Mouse (Mus musculus) myocyte (in vitro differentiated cells): ENCODE measurements around the gene Col4a2. TPM values are rescaled to one million over a fixed set of nuclear protein-coding genes. Genes with fewer than 3 reads are reported as not detected.
A peak's percentile ranks its signal among the peaks of the same experiment; 100 is the strongest.

Experiments
- H3K27me3 ChIP-seq: one replicate; pipeline ENCODE4 v1.6.1; 2011; ENCODE audit not compliant: control insufficient read depth, insufficient read depth, insufficient read length
- H3K36me3 ChIP-seq: one replicate; pipeline ENCODE4 v1.6.1; 2011; ENCODE audit not compliant: control insufficient read depth, insufficient read depth
- H3K4me2 ChIP-seq: one replicate; pipeline ENCODE4 v1.6.1; 2011; ENCODE audit warnings: low read depth, control low read depth
- H3K4me3 ChIP-seq: one replicate; pipeline ENCODE4 v1.5.1; 2011; ENCODE audit warnings: mild to moderate bottlenecking, control low read depth, moderate library complexity
- H3K79me2 ChIP-seq: one replicate; pipeline ENCODE4 v1.6.1; 2011; ENCODE audit not compliant: control insufficient read depth, insufficient read depth
- H3ac ChIP-seq: one replicate; pipeline ENCODE4 v1.6.1; 2011; ENCODE audit not compliant: control insufficient read depth, insufficient read length
- CEBPB ChIP-seq: IDR thresholded peaks from 2 replicates; pipeline ENCODE4 v1.6.1; 2011; ENCODE audit warnings: mild to moderate bottlenecking, moderate library complexity; ENCODE audit not compliant: poor library complexity, insufficient read depth, severe bottlenecking
- E2F4 ChIP-seq: IDR thresholded peaks from one replicate; pipeline ENCODE4 v1.6.1; 2011; ENCODE audit warnings: mild to moderate bottlenecking, control low read depth, moderate library complexity; ENCODE audit not compliant: insufficient read depth
- MAX ChIP-seq: IDR thresholded peaks from one replicate; pipeline ENCODE4 v1.6.1; 2011; ENCODE audit warnings: low read depth, mild to moderate bottlenecking, control low read depth
- MYOD1 ChIP-seq, 3 experiments: IDR thresholded peaks; one replicate each; pipeline ENCODE4 v1.6.1; 2011; ENCODE audit warnings: control low read depth in 2 of 3, low read depth in 2 of 3, mild to moderate bottlenecking in 2 of 3, moderate library complexity in 1 of 3; ENCODE audit not compliant: insufficient read length in 2 of 3, control insufficient read depth in 1 of 3
- MYOG ChIP-seq, 3 experiments: IDR thresholded peaks; one replicate each; pipeline ENCODE4 v1.6.1; 2011; ENCODE audit warnings: control low read depth in 2 of 3, low read depth in 2 of 3, mild to moderate bottlenecking in 2 of 3; ENCODE audit not compliant: insufficient read length in 2 of 3, control insufficient read depth in 1 of 3, insufficient read depth in 1 of 3
- POLR2A ChIP-seq: IDR thresholded peaks from one replicate; pipeline ENCODE4 v1.6.1; 2011; ENCODE audit warnings: low read depth, mild to moderate bottlenecking, control low read depth, moderate library complexity; ENCODE audit not compliant: insufficient read length
- POLR2AphosphoS2 ChIP-seq: IDR thresholded peaks from one replicate; pipeline ENCODE4 v1.6.1; 2011; ENCODE audit warnings: low read depth, control low read depth; ENCODE audit not compliant: insufficient read length
- REST ChIP-seq: IDR thresholded peaks from one replicate; pipeline ENCODE4 v1.6.1; 2011; ENCODE audit warnings: mild to moderate bottlenecking, control low read depth, moderate library complexity; ENCODE audit not compliant: insufficient read depth, insufficient read length
- SRF ChIP-seq: IDR thresholded peaks from one replicate; pipeline ENCODE4 v1.6.1; 2011; ENCODE audit warnings: low read depth; ENCODE audit not compliant: control insufficient read depth, insufficient read length
- TCF12 ChIP-seq: IDR thresholded peaks from one replicate; pipeline ENCODE4 v1.6.1; 2011; ENCODE audit warnings: mild to moderate bottlenecking, control low read depth; ENCODE audit not compliant: poor library complexity, insufficient read depth, severe bottlenecking
- TCF3 ChIP-seq: IDR thresholded peaks from one replicate; pipeline ENCODE4 v1.6.1; 2011; ENCODE audit warnings: low read depth, control low read depth; ENCODE audit not compliant: insufficient read length
- USF1 ChIP-seq: IDR thresholded peaks from one replicate; pipeline ENCODE4 v1.6.1; 2011; ENCODE audit warnings: low read depth, mild to moderate bottlenecking, control low read depth, moderate library complexity
- polyA plus RNA-seq: library from polyadenylated mRNA; unstranded; fragments of >200 nt; fragmentation: generic; extraction: Trizol; gene quantifications from one replicate; pipeline ENCODE4 v1.2.1, GENCODE M21; 2012; ENCODE audit warnings: missing spikeins

Gene Col4a2
- polyA plus RNA-seq, 1 experiment, result 47.3 TPM

DNA sequence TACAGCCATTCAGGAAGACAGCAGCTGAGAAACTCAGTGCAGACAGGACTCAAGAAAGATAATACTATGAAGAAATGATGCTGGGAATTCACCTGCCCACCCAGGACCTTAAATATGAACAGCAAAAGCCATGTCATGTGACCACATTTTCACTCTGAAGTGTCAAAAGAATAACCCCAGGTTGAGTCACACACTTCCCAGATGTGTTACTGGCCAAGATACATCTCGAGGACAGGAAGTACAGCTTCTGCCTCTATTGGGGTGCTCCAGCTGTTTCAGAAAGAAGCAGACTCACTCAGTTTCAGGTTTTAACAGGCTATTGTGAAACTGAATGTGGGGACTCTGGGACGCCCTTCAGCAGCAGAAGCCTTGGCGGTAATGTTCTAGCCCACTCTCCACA, 140.0 kb downstream of the Col4a2 start:
- Histone ChIP-seq H3K79me2 (no peaks in the 10 kb centered on the region), H3K4me2 (peak overlapping the region; percentile 61)

DNA sequence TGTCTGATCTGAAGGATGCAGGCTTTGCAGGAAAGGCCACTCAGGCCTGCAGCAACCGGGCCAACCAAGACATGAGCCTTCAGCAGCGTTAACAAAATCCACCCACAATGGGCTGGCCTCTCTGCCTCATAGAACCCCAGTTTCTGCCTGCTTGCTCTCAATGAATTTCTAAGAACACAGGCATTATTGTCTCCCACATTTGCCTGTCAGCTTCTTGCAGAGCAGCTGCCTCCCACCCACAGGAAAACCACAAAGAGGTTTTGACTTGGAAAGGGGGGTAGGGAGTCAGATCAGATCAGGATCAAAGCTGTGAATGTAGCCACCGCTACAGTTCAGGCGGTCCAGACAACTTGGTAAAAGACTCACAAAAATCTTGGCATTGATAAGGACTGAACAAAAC, 140.4 kb downstream of the Col4a2 start:
- Histone ChIP-seq H3K27me3 (no peaks in the 10 kb centered on the region), H3K4me3 (no peak overlapping the region), H3ac (no peak overlapping the region), H3K36me3 (no peaks in the 10 kb centered on the region), H3K4me2 (peak overlapping the region; percentile 61), H3K79me2 (no peaks in the 10 kb centered on the region)
- TF ChIP-seq MYOD1 (IDR thresholded peaks at IDR 0.05; ENCODE audit: control insufficient read depth in 1 of 3, insufficient read length in 2 of 3, low read depth in 2 of 3), result peak in 2 of 3 experiments; percentile 59 to 76
- no peak for TF ChIP-seq SRF
- no peak for TF ChIP-seq POLR2AphosphoS2
- TF ChIP-seq REST, result no peak
- TF ChIP-seq CEBPB, result no peak
- TF ChIP-seq TCF3, result no peak
- no peak for TF ChIP-seq E2F4
- no peak for TF ChIP-seq MAX
- TF ChIP-seq USF1, result no peak
- no peak for TF ChIP-seq POLR2A
- peak in 1 of 3 experiments; percentile 62 for TF ChIP-seq MYOG (IDR thresholded peaks at IDR 0.05; ENCODE audit: control insufficient read depth in 1 of 3, insufficient read depth in 1 of 3, insufficient read length in 2 of 3, low read depth in 2 of 3)
- TF ChIP-seq TCF12, result peak; percentile 62

More for the DNA sequence above, 140.0 kb downstream of the Col4a2 start:
- Histone ChIP-seq H3K27me3 (no peaks in the 10 kb centered on the region), H3K36me3 (no peaks in the 10 kb centered on the region), H3K4me3 (no peak overlapping the region), H3ac (no peak overlapping the region)
- TF ChIP-seq CEBPB (no peak), USF1 (peak; percentile 70)

DNA sequence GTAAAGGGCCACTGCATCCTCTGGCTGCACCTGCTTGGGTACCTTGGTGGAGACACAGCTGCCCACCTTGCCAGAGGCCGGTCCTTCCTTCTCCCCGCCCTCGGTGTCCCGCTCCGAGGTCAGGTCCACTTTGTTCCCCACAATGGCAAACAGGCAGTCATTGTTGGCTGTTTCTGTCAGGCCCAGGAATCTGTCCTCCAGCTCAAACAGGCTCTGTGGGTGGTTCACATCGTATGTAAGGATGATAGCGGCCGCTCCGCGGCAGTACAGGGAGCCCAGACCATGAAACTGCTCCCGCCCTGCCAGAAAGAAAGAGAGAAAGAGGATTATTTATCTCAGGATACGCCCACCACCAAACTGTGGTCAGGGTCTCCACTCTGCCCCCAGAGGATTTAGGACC, 141.6 kb downstream of the Col4a2 start:
- TF ChIP-seq MAX, result no peak
- no peak for TF ChIP-seq SRF
- no peak for TF ChIP-seq MYOG (IDR thresholded peaks at IDR 0.05; ENCODE audit: control insufficient read depth in 1 of 3, insufficient read depth in 1 of 3, insufficient read length in 2 of 3, low read depth in 2 of 3)
- no peak for TF ChIP-seq POLR2A
- TF ChIP-seq TCF3, result no peak
- TF ChIP-seq REST, result no peak
- TF ChIP-seq E2F4, result no peak
- no peak for TF ChIP-seq CEBPB
- TF ChIP-seq USF1, result no peak
- no peak for TF ChIP-seq POLR2AphosphoS2
- no peak for TF ChIP-seq MYOD1 (IDR thresholded peaks at IDR 0.05; ENCODE audit: control insufficient read depth in 1 of 3, insufficient read length in 2 of 3, low read depth in 2 of 3)
- no peak for TF ChIP-seq TCF12
- Histone ChIP-seq H3ac (no peak overlapping the region), H3K4me3 (no peak overlapping the region), H3K4me2 (no peak overlapping the region), H3K36me3 (no peaks in the 10 kb centered on the region), H3K79me2 (no peaks in the 10 kb centered on the region), H3K27me3 (no peaks in the 10 kb centered on the region)

DNA sequence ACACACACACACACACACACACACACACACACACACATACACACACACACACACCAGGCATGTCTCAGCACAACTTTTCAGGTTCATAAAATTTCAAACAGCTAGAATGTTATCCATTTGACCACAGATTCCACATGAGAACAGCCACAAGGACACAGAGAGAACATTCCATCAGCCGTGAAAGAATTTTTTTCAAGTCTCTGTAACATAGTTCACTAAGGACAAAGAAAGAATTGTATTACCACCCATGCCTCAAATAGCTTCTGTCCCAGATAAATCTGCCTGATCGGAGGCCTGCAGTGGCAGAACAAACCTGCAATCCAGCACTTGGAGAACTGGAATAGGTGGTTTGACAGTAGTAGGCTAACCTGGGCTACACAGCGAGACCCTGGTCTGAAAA, 144.7 kb downstream of the Col4a2 start:
- Histone ChIP-seq H3K4me3 (no peak overlapping the region), H3K79me2 (no peaks in the 10 kb centered on the region), H3K4me2 (no peak overlapping the region), H3K27me3 (no peaks in the 10 kb centered on the region), H3ac (no peak overlapping the region), H3K36me3 (no peaks in the 10 kb centered on the region)
- no peak for TF ChIP-seq MYOD1 (IDR thresholded peaks at IDR 0.05; ENCODE audit: control insufficient read depth in 1 of 3, insufficient read length in 2 of 3, low read depth in 2 of 3)
- no peak for TF ChIP-seq POLR2A
- TF ChIP-seq TCF3, result no peak
- no peak for TF ChIP-seq E2F4
- no peak for TF ChIP-seq MYOG (IDR thresholded peaks at IDR 0.05; ENCODE audit: control insufficient read depth in 1 of 3, insufficient read depth in 1 of 3, insufficient read length in 2 of 3, low read depth in 2 of 3)
- no peak for TF ChIP-seq SRF
- no peak for TF ChIP-seq REST
- TF ChIP-seq TCF12, result no peak
- TF ChIP-seq POLR2AphosphoS2, result no peak
- TF ChIP-seq MAX, result no peak
- TF ChIP-seq CEBPB, result no peak

DNA sequence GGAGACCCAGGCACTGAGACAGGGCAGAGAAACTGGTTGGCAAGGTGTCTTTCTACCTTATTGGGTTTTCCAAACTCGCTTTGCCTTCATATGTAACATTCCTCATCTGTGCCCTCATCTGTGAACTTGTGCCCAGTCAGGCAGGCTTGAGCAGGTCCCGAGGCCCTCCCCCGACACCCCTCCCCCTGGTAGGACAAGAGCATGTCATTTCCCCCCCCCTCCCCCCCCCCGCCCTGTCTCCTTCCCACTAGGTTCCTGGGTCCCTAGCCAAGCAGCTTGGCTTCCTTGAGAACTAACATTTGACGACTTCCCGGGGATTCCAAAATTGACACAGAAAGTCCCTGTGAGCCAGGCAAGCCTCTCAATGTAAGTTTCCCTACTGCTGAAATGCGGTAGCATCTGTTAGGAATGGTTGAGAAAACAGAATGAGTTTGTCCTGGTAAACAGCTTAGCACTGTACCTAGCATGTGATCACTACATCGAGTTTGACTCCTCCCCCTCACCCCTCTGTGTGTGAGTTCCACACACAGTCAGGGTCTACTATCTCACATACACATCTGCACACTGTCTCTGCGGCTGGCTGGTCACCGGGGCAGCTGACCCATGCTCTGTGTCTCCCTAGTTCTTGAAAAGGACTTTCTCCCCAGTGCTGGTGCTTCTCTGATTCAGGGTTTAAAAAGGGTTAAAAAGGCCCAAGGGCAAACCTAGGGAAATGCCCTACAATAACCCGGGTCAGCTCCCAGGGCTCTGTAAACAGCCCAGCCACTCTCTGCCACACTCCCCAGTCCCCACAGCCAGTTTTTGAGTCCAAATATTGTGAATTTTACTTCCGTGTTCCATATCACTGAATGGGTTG, 145.6 kb downstream of the Col4a2 start:
- H3K36me3 ChIP-seq, result no peaks in the 10 kb centered on the region
- no peaks in the 10 kb centered on the region for H3K27me3 ChIP-seq
- no peaks in the 10 kb centered on the region for H3K79me2 ChIP-seq
- no peak overlapping the region for H3K4me3 ChIP-seq
- no peak for TF ChIP-seq CEBPB
- no peak overlapping the region for H3K4me2 ChIP-seq
- no peak overlapping the region for H3ac ChIP-seq
